Mouse (Mus musculus): ENCODE results near the gene Tapt1. TPM values are rescaled to one million over a fixed set of nuclear protein-coding genes. Genes with fewer than 3 reads are reported as not detected.

Gene Tapt1
- polyA plus RNA-seq, 1 experiment: 41.9 TPM

- Histone ChIP-seq H3K4me3 (replicated peaks; ENCODE audit: control insufficient read depth, low read depth, low read length) (no peak overlapping the region), H3K4me1 (ENCODE audit: control insufficient read depth, insufficient read depth, low read length) (no peaks in the 10 kb centered on the region), H3K27ac (ENCODE audit: control insufficient read depth, insufficient read depth, low read depth, low read length, poor library complexity) (no peak overlapping the region)
- WGBS: 83% methylated on average over 3 of the region's 3 CpGs
- TF ChIP-seq POLR2A (IDR thresholded peaks at IDR 0.05; ENCODE audit: borderline replicate concordance, control insufficient read depth, low read depth, low read length): no peak
- TF ChIP-seq CTCF (IDR thresholded peaks at IDR 0.05; ENCODE audit: control insufficient read depth, insufficient read depth, low read length): no peak
Measured at GRCm38 (mm10) chr5:44256512-44256911, 30.1 kb upstream of the Tapt1 start.

- Histone ChIP-seq H3K4me1 (ENCODE audit: control insufficient read depth, insufficient read depth, low read length) (no peaks in the 10 kb centered on the region), H3K4me3 (replicated peaks; ENCODE audit: control insufficient read depth, low read depth, low read length) (no peak overlapping the region), H3K27ac (ENCODE audit: control insufficient read depth, insufficient read depth, low read depth, low read length, poor library complexity) (no peak overlapping the region)
- WGBS: 55% methylated on average over 7 of the region's 7 CpGs
- TF ChIP-seq CTCF (IDR thresholded peaks at IDR 0.05; ENCODE audit: control insufficient read depth, insufficient read depth, low read length) (no peak), POLR2A (IDR thresholded peaks at IDR 0.05; ENCODE audit: borderline replicate concordance, control insufficient read depth, low read depth, low read length) (no peak)
Measured at GRCm38 (mm10) chr5:44255756-44256398, 29.5 kb upstream of the Tapt1 start.

- WGBS: 74% methylated on average over 6 of the region's 6 CpGs
- TF ChIP-seq CTCF (IDR thresholded peaks at IDR 0.05; ENCODE audit: control insufficient read depth, insufficient read depth, low read length): no peak
- no peak for TF ChIP-seq POLR2A (IDR thresholded peaks at IDR 0.05; ENCODE audit: borderline replicate concordance, control insufficient read depth, low read depth, low read length)
- no peak overlapping the region for H3K4me3 ChIP-seq (replicated peaks; ENCODE audit: control insufficient read depth, low read depth, low read length)
Measured at GRCm38 (mm10) chr5:44253449-44253848, 27.0 kb upstream of the Tapt1 start.

GRCm38 (mm10) chr5:44252395-44252794 lies 26.0 kb upstream of the Tapt1 start:
- WGBS: 72% methylated on average over 4 of the region's 4 CpGs
- Histone ChIP-seq H3K27ac (ENCODE audit: control insufficient read depth, insufficient read depth, low read depth, low read length, poor library complexity) (no peak overlapping the region), H3K4me1 (ENCODE audit: control insufficient read depth, insufficient read depth, low read length) (no peaks in the 10 kb centered on the region), H3K4me3 (replicated peaks; ENCODE audit: control insufficient read depth, low read depth, low read length) (no peak overlapping the region)
- TF ChIP-seq CTCF (IDR thresholded peaks at IDR 0.05; ENCODE audit: control insufficient read depth, insufficient read depth, low read length) (no peak), POLR2A (IDR thresholded peaks at IDR 0.05; ENCODE audit: borderline replicate concordance, control insufficient read depth, low read depth, low read length) (no peak)

More at GRCm38 (mm10) chr5:44253449-44253848, 27.0 kb upstream of the Tapt1 start:
- Histone ChIP-seq H3K27ac (ENCODE audit: control insufficient read depth, insufficient read depth, low read depth, low read length, poor library complexity) (no peak overlapping the region), H3K4me1 (ENCODE audit: control insufficient read depth, insufficient read depth, low read length) (no peaks in the 10 kb centered on the region)

GRCm38 (mm10) chr5:44250211-44250955 lies 24.0 kb upstream of the Tapt1 start:
- TF ChIP-seq POLR2A (IDR thresholded peaks at IDR 0.05; ENCODE audit: borderline replicate concordance, control insufficient read depth, low read depth, low read length) (no peak), CTCF (IDR thresholded peaks at IDR 0.05; ENCODE audit: control insufficient read depth, insufficient read depth, low read length) (no peak)
- WGBS: 85% methylated on average over 5 of the region's 5 CpGs
- H3K4me3 ChIP-seq (replicated peaks; ENCODE audit: control insufficient read depth, low read depth, low read length): no peak overlapping the region
- no peak overlapping the region for H3K27ac ChIP-seq (ENCODE audit: control insufficient read depth, insufficient read depth, low read depth, low read length, poor library complexity)
- no peaks in the 10 kb centered on the region for H3K4me1 ChIP-seq (ENCODE audit: control insufficient read depth, insufficient read depth, low read length)

- Histone ChIP-seq H3K4me3 (replicated peaks; ENCODE audit: control insufficient read depth, low read depth, low read length) (no peak overlapping the region), H3K27ac (ENCODE audit: control insufficient read depth, insufficient read depth, low read depth, low read length, poor library complexity) (no peak overlapping the region), H3K4me1 (ENCODE audit: control insufficient read depth, insufficient read depth, low read length) (no peaks in the 10 kb centered on the region)
- no peak for TF ChIP-seq CTCF (IDR thresholded peaks at IDR 0.05; ENCODE audit: control insufficient read depth, insufficient read depth, low read length)
- TF ChIP-seq POLR2A (IDR thresholded peaks at IDR 0.05; ENCODE audit: borderline replicate concordance, control insufficient read depth, low read depth, low read length): no peak
- WGBS: 82% methylated on average over 6 of the region's 6 CpGs
Measured at GRCm38 (mm10) chr5:44249363-44249762, 22.9 kb upstream of the Tapt1 start.

GRCm38 (mm10) chr5:44246493-44247217 lies 20.2 kb upstream of the Tapt1 start:
- 62% methylated on average over 11 of the region's 11 CpGs for WGBS
- H3K4me3 ChIP-seq (replicated peaks; ENCODE audit: control insufficient read depth, low read depth, low read length): no peak overlapping the region
- no peaks in the 10 kb centered on the region for H3K4me1 ChIP-seq (ENCODE audit: control insufficient read depth, insufficient read depth, low read length)
- H3K27ac ChIP-seq (ENCODE audit: control insufficient read depth, insufficient read depth, low read depth, low read length, poor library complexity): no peak overlapping the region
- TF ChIP-seq CTCF (IDR thresholded peaks at IDR 0.05; ENCODE audit: control insufficient read depth, insufficient read depth, low read length) (no peak), POLR2A (IDR thresholded peaks at IDR 0.05; ENCODE audit: borderline replicate concordance, control insufficient read depth, low read depth, low read length) (no peak)

- WGBS: 49% methylated on average over 7 of the region's 7 CpGs
- Histone ChIP-seq H3K4me3 (replicated peaks; ENCODE audit: control insufficient read depth, low read depth, low read length) (no peak overlapping the region), H3K27ac (ENCODE audit: control insufficient read depth, insufficient read depth, low read depth, low read length, poor library complexity) (no peak overlapping the region), H3K4me1 (ENCODE audit: control insufficient read depth, insufficient read depth, low read length) (no peaks in the 10 kb centered on the region)
- TF ChIP-seq POLR2A (IDR thresholded peaks at IDR 0.05; ENCODE audit: borderline replicate concordance, control insufficient read depth, low read depth, low read length) (no peak), CTCF (IDR thresholded peaks at IDR 0.05; ENCODE audit: control insufficient read depth, insufficient read depth, low read length) (no peak)
Measured at GRCm38 (mm10) chr5:44244894-44245423, 18.5 kb upstream of the Tapt1 start.

Measured in bone marrow, adult 2 months (tissue).